Mouse (Mus musculus) E14TG2a.4 (cell line): ENCODE measurements around the gene Spg11.

Source experiments
- CTCF ChIP-seq: conservative IDR thresholded peaks from 2 replicates; pipeline ENCODE4 v1.5.1; 2014; ENCODE audit warnings: low read length
- NANOG ChIP-seq: IDR thresholded peaks from 2 replicates; pipeline ENCODE4 v1.6.1; 2014; ENCODE audit warnings: borderline replicate concordance, low read length, mixed read lengths
- POU5F1 ChIP-seq: IDR thresholded peaks from 2 replicates; pipeline ENCODE4 v1.6.1; 2014; ENCODE audit warnings: low read length, borderline replicate concordance

DNA sequence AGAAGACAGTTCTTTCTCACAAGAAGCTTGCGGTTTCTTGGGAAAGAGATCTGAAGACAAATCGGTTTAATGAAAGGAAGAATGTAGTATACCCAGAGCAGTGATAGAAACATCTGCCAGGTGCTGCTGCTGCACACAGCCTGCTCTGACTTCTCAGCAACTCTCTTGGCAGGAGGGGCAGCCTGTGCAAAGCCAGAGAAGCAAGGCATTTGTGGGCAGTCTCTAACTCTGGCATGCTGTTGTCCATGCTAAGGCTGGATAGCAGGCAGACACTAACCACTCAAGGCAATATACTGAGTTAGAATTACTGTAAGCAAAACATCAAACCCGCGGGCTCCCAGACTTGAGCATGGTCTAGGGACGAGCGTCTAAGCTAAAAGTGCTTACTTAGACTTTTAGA is 41.5 kb upstream of the Spg11 start:
- no peak for TF ChIP-seq CTCF
- no peak for TF ChIP-seq NANOG
- TF ChIP-seq POU5F1, result no peak
